Mouse (Mus musculus): ENCODE results near the gene Gm21190.
"Not testable (repeated sequence)": the region's sequence is repeated elsewhere in the genome, so short reads cannot be mapped to it uniquely, and the experiment has no call there.

Gene Gm21190

GRCm38 (mm10) chr5:15488743-15489142, 40.3 kb downstream of the Gm21190 start:
- DNase-seq (ENCODE audit: low spot score): no peak

DNA sequence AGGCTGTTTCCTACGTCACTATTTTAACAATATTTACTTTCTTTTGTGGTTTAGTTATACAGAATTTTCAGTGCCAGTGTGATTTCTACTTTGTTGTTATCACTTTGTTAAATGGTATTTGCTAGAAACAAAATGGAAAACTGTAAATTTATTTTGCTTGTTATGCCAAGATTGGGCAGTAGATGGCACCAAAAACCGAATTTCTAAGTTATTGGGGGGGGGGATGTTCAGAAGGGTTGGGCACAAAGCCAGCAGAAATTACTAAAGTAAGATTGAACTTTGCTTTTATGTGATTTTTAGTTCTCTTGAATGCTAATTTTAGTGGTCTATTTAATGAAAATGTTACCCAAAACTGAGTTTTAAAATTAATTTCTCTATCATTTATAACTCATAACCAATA, 44.4 kb downstream of the Gm21190 start:
- not testable (repeated sequence) for DNase-seq (ENCODE audit: low spot score)

GRCm38 (mm10) chr5:15483576-15483975, 45.4 kb downstream of the Gm21190 start:
- DNase-seq (ENCODE audit: low spot score): not testable (repeated sequence)

DNA sequence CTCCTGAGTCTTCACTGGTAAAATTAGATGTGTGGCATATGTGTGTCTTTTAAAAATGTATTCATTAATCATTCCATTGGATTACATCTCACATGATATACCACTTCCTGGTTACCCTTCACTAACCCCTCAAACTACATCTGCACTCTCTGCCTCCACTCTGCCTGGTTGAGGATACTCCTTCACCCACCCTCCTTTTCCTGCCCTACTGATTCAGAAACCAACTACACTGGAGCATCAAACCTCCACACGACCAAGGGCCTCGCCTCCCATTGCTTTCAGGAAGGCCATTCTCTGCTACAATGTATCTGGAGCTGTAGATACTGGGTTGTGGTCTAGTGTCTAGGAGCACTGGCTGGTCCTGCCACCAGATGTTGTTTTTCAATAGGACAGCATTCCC, 46.2 kb downstream of the Gm21190 start:
- DNase-seq (ENCODE audit: low spot score): not testable (repeated sequence)

DNA sequence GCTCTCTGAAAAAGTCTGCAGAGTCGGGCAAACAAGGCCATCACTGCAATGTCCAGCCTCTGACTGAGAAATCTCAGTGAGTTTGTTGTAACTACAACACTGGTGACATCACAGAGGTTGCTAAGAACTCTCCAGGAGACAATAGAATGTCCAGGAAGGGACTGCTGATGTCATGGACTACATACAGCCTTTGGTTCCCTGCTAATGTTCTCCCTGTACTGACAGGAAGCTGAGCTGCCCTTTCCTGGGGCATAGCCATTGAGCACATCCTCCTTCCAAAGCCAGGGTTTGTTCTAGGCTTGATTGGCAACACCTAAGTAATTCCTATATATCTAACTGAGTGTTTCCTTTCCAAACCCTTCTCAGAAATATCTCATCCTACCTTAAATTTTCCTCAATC, 52.6 kb downstream of the Gm21190 start, which contains the start of gene Gm21149:
Gm21149 (minus strand) TSS at position 101 of the 400 bp plus-strand sequence.
- DNase-seq (ENCODE audit: low spot score): not testable (repeated sequence)

Measured in urinary bladder, postnatal 25 days (tissue).